Mouse (Mus musculus): ENCODE measurements around the gene Prph. TPM values are rescaled to one million over a fixed set of nuclear protein-coding genes. Genes with fewer than 3 reads are reported as not detected.

Gene Prph
- polyA plus RNA-seq (2014; fragmentation: Illumina TruSeq; extraction: RNeasy Lipid Tissue Mini Kit (QIAGEN cat#74804)), result not detected

DNA sequence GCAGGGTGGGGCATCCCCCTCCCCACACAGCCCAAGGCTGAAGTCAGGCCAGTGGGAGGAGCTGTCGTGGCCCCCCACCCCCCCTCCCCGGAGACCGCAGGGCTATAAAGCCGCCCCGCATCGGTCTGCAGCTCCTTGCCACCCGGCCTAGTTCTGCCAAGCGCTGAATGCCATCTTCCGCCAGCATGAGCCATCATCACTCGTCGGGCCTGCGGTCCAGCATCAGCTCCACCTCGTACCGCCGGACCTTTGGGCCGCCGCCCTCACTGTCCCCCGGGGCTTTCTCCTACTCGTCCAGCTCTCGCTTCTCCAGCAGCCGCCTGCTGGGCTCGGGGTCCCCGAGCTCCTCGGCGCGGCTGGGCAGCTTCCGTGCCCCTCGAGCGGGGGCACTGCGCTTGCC lies at the start of gene Prph:
Gene Prph (plus strand): TSS at position 135 of the 400 bp plus-strand sequence.

DNA sequence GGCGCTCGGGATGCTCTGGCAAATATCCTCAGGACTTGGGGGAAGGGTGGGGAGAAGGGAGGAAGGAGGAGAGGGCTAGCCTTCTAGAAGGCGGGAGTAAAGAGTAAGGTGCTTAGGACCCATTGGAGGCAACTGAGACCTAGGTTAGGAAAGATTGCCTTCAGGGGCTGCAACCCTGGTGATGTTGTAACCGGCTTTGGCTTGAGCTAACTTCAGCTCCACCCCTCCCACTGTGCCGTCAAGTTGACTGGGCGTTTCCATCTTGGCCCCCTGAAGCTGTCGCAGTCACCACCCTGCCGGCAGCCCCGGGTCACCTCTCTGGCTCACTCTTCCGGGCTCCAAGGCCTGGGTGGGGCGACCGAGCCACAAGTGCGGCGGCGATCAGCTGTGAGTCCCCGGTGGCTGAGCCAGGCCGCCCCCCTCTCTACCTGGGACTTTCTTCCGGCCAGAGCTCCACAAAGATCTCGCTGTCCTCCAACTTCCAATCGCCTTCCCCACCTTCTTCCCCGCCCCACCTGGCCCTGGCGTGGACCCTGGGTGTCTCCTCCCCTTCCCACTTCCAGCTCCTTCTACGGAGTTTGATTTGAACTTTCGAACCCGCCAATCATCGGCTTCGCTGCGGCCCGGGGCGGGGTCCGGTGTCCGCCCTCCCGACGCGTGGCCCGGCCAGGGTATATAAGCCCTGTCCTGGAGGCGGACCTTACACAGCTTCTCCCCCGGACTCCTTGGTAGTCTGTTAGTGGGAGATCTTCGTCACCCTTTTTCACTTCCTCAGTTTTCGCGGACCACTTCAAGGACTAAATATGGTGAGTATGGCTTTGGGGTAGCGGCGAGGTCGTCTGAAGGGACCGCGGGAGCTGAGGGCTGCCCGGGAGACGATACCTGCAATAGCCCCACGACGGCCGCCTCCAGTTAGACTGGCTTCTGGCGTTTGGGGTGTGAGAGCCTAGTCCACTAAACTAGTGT lies 25.1 kb upstream of the Prph start, which contains the start of gene Tuba1c:
Gene Tuba1c (plus strand): TSS at position 273 of the 966 bp plus-strand sequence.

DNA sequence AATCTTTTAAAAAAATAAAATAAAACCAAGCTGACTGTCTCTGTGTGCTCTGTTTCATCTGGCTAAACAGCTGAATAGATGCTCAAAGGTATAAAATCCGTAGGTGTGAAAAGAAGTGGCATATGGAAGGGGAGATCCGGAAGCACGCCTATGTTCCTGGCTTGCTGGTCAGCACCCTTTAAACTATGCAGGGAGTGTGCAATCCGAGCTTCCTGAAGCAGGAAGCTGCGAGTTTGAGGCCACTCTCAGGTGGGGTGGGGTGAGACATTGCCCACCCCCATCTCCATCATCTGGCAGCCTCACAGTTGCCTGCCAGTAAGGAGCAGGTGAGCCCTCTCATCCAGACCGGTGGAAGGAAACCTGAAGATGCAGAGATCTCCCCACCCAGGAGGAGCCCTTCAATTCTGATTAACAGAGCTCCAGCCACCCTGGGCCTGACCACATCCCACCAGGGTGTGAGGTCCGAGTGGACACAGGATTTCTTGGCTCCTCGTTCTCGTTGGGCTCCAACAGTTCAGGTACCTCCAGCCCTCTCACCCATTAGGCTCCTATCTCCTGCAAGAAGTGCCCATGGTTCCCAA lies 19.1 kb downstream of the Prph start, which contains the start of gene Troap:
Gene Troap (plus strand): TSS at position 557 of the 581 bp plus-strand sequence.

DNA sequence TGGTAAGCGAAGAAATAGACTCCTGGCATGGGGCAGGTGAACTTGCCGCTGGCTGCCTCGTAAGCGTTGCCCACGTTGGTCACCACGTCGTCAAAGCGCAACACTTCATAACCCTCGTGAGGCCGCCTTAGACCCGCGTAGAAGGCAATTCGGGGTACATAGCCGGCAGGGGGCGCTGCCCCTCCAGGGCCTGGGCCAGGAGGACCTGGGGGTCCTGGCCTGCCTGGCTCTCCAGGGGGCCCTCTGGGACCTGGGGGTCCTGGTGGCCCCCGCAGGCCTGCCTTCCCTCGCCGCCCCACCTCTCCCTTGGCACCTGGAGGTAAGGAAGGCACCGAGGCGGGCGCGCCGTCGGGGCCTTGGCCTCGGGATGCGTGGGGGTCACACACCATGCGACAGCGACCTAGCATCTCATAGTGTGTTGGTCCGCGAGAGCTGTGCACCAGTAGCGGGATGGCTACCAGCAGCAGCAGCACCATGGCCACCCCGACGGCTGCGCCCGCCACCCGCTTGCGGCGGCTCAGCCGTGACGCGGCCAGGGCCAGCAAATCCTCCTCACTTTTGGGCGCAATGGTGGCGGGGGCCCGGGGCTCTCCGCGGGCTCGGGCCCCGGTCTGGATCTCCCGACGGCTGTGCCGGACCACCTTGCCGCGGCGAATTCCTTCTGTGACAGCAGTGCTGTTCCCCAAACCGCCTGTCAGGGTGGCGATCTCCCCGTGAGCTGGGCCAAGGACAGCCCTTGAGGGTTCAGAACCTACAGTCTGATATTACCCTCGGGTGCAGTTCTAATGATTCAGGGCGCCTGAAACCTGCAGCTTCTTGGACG lies 32.5 kb downstream of the Prph start, which contains the start of gene C1ql4:
Gene C1ql4 (minus strand): TSS at position 565 of the 823 bp plus-strand sequence.

DNA sequence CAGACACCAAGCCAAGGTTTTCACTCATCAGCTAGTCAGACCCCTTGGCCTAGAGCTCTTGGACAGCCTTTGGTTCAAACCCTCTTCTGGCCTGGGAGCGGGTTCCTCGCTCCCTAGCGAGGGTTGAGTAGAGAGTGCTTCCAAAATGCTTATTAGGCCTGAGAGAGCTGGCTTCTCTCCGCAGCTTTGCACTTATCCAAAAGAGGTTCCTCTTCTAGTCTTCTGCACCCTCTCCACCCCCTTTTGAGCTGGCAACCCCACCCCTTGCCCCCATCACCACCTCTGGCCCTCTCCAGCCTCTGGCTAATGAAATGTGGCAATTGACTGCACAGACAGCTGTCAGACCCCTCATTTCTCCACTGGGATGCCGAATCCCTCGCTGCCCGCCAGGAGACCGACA lies 37.9 kb downstream of the Prph start, which contains the start of gene Dnajc22:
Gene Dnajc22 (plus strand): TSS at position 301 of the 400 bp plus-strand sequence.

Other genes with a start within 250 kb of the Prph start
- gene Ddn, start 245.7 kb upstream of the Prph start, polyA plus RNA-seq (2014; fragmentation: Illumina TruSeq; extraction: RNeasy Lipid Tissue Mini Kit (QIAGEN cat#74804)), result not detected
- gene Prkag1, start 223.7 kb upstream of the Prph start, polyA plus RNA-seq (2014; fragmentation: Illumina TruSeq; extraction: RNeasy Lipid Tissue Mini Kit (QIAGEN cat#74804)), result 29.2 TPM
- 3.7 TPM for gene Kmt2d, start 184.0 kb upstream of the Prph start, polyA plus RNA-seq (2014; fragmentation: Illumina TruSeq; extraction: RNeasy Lipid Tissue Mini Kit (QIAGEN cat#74804))
- gene Rhebl1, start 160.6 kb upstream of the Prph start, polyA plus RNA-seq (2014; fragmentation: Illumina TruSeq; extraction: RNeasy Lipid Tissue Mini Kit (QIAGEN cat#74804)), result 2.3 TPM
- 4.8 TPM for gene Dhh, start 156.6 kb upstream of the Prph start, polyA plus RNA-seq (2014; fragmentation: Illumina TruSeq; extraction: RNeasy Lipid Tissue Mini Kit (QIAGEN cat#74804))
- 2.1 TPM for gene Lmbr1l, start 136.9 kb upstream of the Prph start, polyA plus RNA-seq (2014; fragmentation: Illumina TruSeq; extraction: RNeasy Lipid Tissue Mini Kit (QIAGEN cat#74804))
- gene Tuba1b, start 120.6 kb upstream of the Prph start, polyA plus RNA-seq (2014; fragmentation: Illumina TruSeq; extraction: RNeasy Lipid Tissue Mini Kit (QIAGEN cat#74804)), result 91.9 TPM
- gene Gm49450, start 101.6 kb upstream of the Prph start, polyA plus RNA-seq (2014; fragmentation: Illumina TruSeq; extraction: RNeasy Lipid Tissue Mini Kit (QIAGEN cat#74804)), result not detected
- gene Tuba1a, start 101.5 kb upstream of the Prph start, polyA plus RNA-seq (2014; fragmentation: Illumina TruSeq; extraction: RNeasy Lipid Tissue Mini Kit (QIAGEN cat#74804)), result 108 TPM
- gene Tuba1c, start 25.3 kb upstream of the Prph start, polyA plus RNA-seq (2014; fragmentation: Illumina TruSeq; extraction: RNeasy Lipid Tissue Mini Kit (QIAGEN cat#74804)), result 8.6 TPM
- gene Troap, start 19.4 kb downstream of the Prph start, polyA plus RNA-seq (2014; fragmentation: Illumina TruSeq; extraction: RNeasy Lipid Tissue Mini Kit (QIAGEN cat#74804)), result 0.23 TPM
- gene C1ql4, start 32.6 kb downstream of the Prph start, polyA plus RNA-seq (2014; fragmentation: Illumina TruSeq; extraction: RNeasy Lipid Tissue Mini Kit (QIAGEN cat#74804)), result not detected
- gene Dnajc22, start 38.0 kb downstream of the Prph start, polyA plus RNA-seq (2014; fragmentation: Illumina TruSeq; extraction: RNeasy Lipid Tissue Mini Kit (QIAGEN cat#74804)), result not detected
- gene Spats2, start 70.7 kb downstream of the Prph start, polyA plus RNA-seq (2014; fragmentation: Illumina TruSeq; extraction: RNeasy Lipid Tissue Mini Kit (QIAGEN cat#74804)), result 84.2 TPM
- gene Kcnh3, start 169.7 kb downstream of the Prph start, polyA plus RNA-seq (2014; fragmentation: Illumina TruSeq; extraction: RNeasy Lipid Tissue Mini Kit (QIAGEN cat#74804)), result not detected
- not detected for gene Mcrs1, start 196.8 kb downstream of the Prph start, polyA plus RNA-seq (2014; fragmentation: Illumina TruSeq; extraction: RNeasy Lipid Tissue Mini Kit (QIAGEN cat#74804))
- gene Prpf40b, start 239.9 kb downstream of the Prph start, polyA plus RNA-seq (2014; fragmentation: Illumina TruSeq; extraction: RNeasy Lipid Tissue Mini Kit (QIAGEN cat#74804)), result 4.0 TPM
- gene Fam186b, start 240.7 kb downstream of the Prph start, polyA plus RNA-seq (2014; fragmentation: Illumina TruSeq; extraction: RNeasy Lipid Tissue Mini Kit (QIAGEN cat#74804)), result 0.29 TPM